Mouse (Mus musculus) brain, embryonic 14.5 days (tissue): Measurements from ENCODE around the gene Kalrn. TPM values are rescaled to one million over a fixed set of nuclear protein-coding genes. Genes with fewer than 3 reads are reported as not detected.

Experiments
- DNase-seq: peaks from one replicate; pipeline ENCODE4 v3.0.0-alpha.2; 2011; ENCODE audit warnings: low read depth
- CTCF ChIP-seq: fragments of 200-500 bp; IDR thresholded peaks from 2 replicates; pipeline ENCODE4 v1.5.1; 2012; ENCODE audit warnings: inconsistent platforms, mild to moderate bottlenecking, moderate library complexity, borderline replicate concordance; ENCODE audit not compliant: insufficient read depth, insufficient read length; ENCODE audit errors: extremely low read depth
- POLR2A ChIP-seq: fragments of 200-500 bp; IDR thresholded peaks from 2 replicates; pipeline ENCODE4 v1.6.1; 2012; ENCODE audit warnings: mild to moderate bottlenecking, inconsistent platforms, borderline replicate concordance; ENCODE audit not compliant: poor library complexity, insufficient read depth, insufficient read length, severe bottlenecking; ENCODE audit errors: extremely low read depth
- polyA plus RNA-seq: library from polyadenylated mRNA; depleted of rRNA; stranded (reverse); fragments of >200 nt; gene quantifications from 2 replicates; pipeline ENCODE4 v1.2.3, GENCODE M21; 2012

The Kalrn gene
- polyA plus RNA-seq, 1 experiment: 52.2 TPM

DNA sequence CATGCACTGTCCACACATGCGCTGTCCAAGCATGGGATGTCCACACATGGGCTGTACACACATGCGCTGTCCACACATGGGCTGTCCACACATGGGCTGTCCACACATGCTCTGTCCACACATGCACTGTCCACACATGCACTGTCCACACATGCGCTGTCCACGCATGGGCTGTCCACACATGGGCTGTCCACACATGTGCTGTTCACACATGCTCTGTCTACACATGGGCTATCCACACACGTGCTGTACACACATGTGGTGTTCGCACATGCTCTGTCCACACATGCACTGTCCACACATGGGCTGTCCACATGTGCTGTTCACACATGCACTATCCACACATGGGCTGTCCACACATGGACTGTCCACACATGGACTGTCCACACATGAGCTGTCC, 589.6 kb downstream of the Kalrn start:
- TF ChIP-seq CTCF (no peak), POLR2A (no peak)
- DNase-seq: no peak

DNA sequence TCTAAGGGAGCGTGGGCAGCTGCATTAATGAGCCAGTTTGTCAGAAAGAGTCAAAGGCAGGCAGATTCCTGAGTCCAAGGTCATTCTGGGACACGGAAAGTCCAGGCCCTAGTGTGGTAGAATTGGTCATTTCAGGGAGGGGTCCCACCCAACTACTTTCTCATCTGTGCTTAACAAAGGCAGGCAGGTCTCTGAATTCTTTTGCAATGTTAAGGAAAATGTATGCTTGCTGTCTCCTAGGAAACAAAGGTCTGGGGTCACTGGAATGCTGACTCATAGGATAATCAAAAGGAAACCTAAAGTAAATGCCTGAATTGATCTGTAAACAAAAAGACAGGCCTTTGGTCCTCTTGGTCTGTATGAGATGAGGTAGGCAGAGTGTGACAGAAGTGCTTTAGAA, 593.5 kb downstream of the Kalrn start:
- TF ChIP-seq POLR2A: no peak
- TF ChIP-seq CTCF: no peak
- DNase-seq: no peak

DNA sequence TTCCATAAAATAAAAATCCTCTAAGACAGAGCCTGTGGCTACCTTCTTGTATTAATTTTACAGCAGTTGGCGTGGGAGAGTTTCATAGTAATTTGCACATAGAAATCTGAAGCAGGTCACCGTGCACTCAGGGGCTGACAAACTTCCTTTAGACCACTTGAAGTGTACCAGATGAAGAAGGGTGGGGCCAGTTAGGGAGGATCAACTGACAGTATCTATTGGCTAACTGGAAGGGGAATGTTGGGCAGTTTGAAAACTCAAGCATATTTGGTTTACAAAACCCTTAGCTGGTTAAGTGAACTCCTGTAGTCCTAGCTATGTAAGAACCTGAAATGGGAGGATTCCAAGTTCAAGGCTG, 606.1 kb downstream of the Kalrn start:
- no peak for TF ChIP-seq CTCF
- TF ChIP-seq POLR2A: no peak
- no peak for DNase-seq

DNA sequence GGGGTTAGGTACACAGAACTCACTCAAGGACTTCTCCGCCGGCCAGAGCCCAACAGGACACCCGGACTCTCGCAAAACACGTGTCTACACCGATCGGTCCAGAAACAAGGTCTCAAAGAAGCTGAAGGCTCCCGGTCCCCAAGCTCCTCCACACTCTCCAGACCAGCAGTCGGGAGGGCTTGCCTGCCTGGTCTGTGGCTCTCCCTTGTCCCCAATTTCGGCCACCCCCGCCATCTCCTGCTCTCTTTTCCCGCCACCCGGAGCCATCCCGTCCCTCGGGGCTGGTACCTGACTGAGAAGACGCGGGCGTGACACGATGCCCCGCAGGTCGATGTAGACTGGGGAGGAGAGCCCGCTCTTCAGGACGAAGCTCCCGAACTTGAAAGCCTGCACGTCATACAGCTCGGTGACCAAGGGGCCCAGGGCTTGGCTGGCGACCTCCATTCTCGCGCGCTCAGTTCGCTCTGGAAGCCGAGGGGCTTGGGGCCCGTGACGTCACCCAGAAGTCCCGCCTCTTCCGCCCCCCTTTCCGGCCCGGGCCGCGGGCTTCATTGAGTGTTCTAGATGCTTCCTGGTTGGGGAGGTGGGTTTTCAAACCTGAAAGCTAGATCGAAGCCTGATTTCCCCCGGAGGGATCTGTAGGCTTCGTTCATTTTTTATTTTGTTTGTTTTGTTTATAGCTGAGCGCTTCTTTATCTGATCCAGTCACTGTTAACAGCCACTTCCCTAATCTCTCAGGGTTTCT, 606.6 kb downstream of the Kalrn start, which contains the start of gene Umps:
TSS of gene Umps (minus strand) at position 501 of the 745 bp plus-strand sequence.
- DNase-seq: peak; percentile 94
- TF ChIP-seq CTCF (no peak), POLR2A (peak; percentile 44; the same call in 1 of the 2 replicates)

DNA sequence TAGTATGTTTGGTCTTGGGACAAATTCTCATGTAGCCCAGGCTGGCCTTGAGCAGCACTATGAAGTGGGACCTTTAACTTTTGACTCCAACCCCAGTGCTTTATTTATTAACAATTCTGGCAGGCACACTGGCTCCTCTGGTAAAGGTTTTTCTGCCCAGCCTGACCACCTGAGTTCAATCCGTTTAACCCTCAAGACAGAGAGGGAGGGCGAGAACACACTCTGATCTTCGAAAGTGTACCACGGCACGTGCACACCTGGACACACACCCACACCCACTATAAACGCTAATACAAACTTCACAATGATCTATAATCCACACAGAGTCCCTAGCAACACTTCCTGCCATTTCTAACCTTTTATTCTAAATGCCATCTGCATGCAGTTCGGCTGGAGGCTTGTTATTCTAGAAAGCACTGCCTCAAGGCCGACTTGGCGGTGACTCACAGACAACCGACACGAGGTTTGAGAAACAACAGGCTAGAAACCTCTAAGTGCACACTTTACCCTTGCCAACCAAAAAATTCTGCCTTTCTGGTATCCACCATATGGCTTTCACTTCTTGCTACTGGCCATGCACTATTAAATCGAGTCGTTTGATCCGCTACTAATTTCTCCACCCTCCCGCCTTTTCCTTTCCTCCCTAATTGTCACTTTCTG, 607.3 kb downstream of the Kalrn start:
- peak; percentile 31 for DNase-seq
- TF ChIP-seq CTCF: no peak
- TF ChIP-seq POLR2A: no peak

DNA sequence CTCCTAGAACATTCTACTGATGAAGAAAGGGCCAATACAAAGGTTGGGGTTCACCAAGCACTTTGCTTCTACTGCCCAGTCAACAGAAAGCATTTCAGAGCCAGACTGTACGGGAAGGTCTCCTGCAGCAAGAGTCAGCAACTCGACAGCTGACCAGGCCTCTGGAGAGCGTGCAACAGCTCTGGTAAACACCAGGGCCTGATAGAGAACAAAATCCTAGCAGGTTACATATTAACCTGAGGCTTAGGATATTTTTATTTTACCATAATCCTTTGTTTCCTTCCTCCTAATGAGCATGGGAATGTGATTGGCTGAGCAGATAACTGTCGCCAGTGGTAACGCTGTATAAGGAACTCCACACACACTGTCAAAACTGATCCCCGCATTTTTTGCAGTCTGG, 609.8 kb downstream of the Kalrn start:
- TF ChIP-seq CTCF: no peak
- no peak for TF ChIP-seq POLR2A
- DNase-seq: no peak

DNA sequence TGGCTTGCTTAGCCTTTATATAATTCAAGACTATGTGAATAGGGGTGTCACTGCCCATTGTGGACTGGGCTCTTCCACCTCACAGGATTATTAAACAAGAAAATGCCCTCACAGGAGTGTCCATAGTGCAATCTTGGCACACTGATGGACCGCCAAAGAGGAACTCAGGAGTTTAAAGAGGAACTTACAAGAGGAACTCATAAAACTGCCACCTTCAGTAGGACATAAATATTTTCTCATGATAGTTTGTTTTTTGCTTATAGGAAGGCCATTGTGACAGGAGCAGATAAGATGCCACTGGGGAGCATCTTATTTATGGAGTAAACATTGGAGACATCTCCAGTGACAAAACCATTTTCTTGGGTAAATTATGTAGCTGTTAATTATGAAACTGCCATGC, 618.5 kb downstream of the Kalrn start:
- TF ChIP-seq CTCF (no peak), POLR2A (no peak)
- no peak for DNase-seq

DNA sequence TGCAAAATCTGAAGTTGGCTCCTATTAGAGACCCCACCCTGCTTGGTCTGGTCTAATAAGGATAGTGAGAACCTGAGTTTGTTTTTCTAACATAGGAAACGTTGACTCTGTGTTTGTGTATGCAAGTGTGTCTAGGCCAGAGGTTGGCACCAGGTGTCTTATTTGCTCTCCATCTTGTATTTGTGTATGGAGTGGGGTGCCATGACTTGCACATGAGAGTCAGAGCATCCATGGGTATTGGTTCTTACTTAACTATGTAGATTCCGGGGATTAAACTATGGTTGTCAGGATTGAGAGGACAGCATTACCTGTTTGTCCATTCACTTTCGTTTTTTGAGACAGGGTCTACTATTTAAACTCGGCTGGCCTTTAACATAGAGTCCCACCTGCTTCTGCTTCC, 620.3 kb downstream of the Kalrn start:
- no peak for DNase-seq
- TF ChIP-seq CTCF (no peak), POLR2A (no peak)

DNA sequence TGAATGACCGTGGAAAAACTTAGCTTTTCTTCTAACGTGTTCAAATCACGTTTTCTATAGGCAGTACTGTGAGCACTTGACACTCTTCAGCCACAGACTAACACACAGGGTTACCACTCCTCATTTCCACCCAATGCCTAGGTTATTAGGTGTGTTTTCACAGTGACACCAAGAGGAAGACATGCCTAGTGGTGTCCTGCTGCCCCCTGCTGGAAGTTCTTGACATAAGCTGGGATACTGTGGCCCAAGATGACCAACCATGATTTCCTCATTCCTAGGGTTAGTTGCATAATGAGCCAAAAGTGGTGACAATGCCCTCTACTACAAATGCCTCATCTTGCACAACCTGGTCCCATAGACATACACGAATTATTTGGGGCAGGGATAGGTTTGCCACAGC, 622.5 kb downstream of the Kalrn start:
- TF ChIP-seq CTCF (peak; percentile 77; the same call in 1 of the 2 replicates), POLR2A (no peak)
- DNase-seq: peak; percentile 82

DNA sequence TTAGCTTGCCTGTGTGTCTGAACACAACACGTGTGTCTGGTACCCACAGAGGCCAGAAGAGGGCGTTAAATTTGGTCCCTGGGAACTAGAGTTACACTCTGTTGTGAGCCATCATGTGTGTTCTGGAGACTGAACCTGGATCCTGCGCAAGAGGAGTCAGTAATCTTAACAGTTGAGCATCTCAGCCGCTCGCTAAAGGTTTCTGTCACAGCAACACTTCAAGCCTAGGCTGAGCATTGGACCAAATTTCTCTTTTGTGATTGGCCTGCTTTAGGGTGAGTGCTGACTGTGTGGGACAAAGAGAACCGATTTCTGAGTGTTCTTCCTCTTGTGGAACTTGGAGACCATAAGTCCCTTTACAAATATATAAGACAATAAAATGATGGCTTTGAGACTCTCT, 622.9 kb downstream of the Kalrn start:
- DNase-seq: no peak
- TF ChIP-seq POLR2A: no peak

DNA sequence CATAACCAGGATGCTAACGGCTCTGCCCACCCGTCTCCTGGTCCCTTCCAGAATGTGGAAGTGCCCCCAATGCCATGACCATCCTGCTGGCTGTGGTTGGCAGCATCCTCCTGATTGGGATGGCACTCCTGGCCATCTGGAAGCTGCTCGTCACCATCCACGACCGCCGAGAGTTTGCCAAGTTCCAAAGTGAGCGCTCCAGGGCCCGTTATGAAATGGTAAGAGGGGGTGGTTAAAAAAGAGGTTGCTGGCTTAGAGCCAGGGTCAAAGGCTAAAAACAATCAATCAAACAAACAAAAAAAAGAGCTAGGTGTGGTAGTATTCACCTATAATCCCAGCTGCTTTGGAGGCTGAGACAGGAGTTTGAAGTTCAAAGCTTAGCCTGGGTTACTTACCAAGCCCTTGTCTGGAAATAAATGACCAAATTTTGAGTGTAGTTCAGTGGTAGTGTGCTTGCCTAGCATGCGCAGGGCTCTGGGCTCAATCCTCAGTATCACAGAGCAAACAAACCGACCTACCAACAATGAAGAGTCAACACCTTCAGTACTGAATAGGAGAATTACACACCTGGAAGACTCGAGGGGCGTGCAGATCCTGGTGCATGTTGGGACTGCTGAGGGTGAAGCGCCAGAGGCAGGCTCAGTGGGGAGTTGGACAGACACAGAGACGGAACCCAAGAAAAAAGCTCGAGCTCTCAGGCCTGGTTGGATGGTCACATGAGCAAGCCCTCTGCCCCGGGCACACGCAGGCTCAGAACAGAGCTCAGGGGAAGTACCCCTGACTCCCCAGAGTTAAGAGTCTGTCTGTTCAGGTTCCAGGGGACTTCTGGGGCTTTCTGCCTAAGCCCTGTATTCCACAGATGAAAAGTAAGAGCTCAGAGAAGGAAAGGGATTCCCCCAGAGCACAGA, 625.4 kb downstream of the Kalrn start:
- TF ChIP-seq POLR2A (no peak), CTCF (no peak)
- DNase-seq: no peak
